Mouse (Mus musculus) midbrain, embryonic 16.5 days (tissue): ENCODE data around the gene Fam84b. TPM values are rescaled to one million over a fixed set of nuclear protein-coding genes. Genes with fewer than 3 reads are reported as not detected.

Experiments
- ATAC-seq: fragments of 200-750 bp; cut with Nextera tagmentation; 2 replicates; pipeline ENCODE4 v1.8.0; 2017; ENCODE audit warnings: moderate TSS enrichment
- H3K27ac ChIP-seq: fragments of 300-500 bp; sonication (generic); 2 replicates; pipeline ENCODE4 v1.5.1; 2014; ENCODE audit warnings: mild to moderate bottlenecking, low read length, mixed read lengths
- H3K27me3 ChIP-seq: fragments of 300-500 bp; sonication (generic); 2 replicates; pipeline ENCODE4 v1.6.1; 2014; ENCODE audit warnings: low read depth, low read length, mixed read lengths; ENCODE audit not compliant: control insufficient read depth, insufficient read depth
- H3K36me3 ChIP-seq: fragments of 300-500 bp; sonication (generic); 2 replicates; pipeline ENCODE4 v1.6.1; 2014; ENCODE audit warnings: mild to moderate bottlenecking, low read length, moderate library complexity, mixed read lengths; ENCODE audit not compliant: control insufficient read depth, insufficient read depth
- H3K4me1 ChIP-seq: fragments of 300-500 bp; sonication (generic); 2 replicates; pipeline ENCODE4 v1.6.1; 2014; ENCODE audit warnings: mild to moderate bottlenecking, low read length, mixed read lengths; ENCODE audit not compliant: control insufficient read depth, insufficient read depth
- H3K4me2 ChIP-seq: fragments of 300-500 bp; sonication (generic); 2 replicates; pipeline ENCODE4 v1.6.1; 2014; ENCODE audit warnings: mild to moderate bottlenecking, low read length, mixed read lengths
- H3K4me3 ChIP-seq: fragments of 300-500 bp; sonication (generic); 2 replicates; pipeline ENCODE4 v1.5.1; 2014; ENCODE audit warnings: low read depth, mild to moderate bottlenecking, low read length, moderate library complexity, mixed read lengths
- H3K9ac ChIP-seq: fragments of 300-500 bp; sonication (generic); 2 replicates; pipeline ENCODE4 v1.6.1; 2014; ENCODE audit warnings: low read depth, low read length, mixed read lengths
- H3K9me3 ChIP-seq: fragments of 300-500 bp; sonication (generic); replicated peaks from 2 replicates; pipeline ENCODE4 v1.6.1; 2014; ENCODE audit warnings: mild to moderate bottlenecking, low read length, mixed read lengths; ENCODE audit not compliant: control insufficient read depth, poor library complexity, severe bottlenecking
- WGBS: fragments of 180-500 bp; shearing (Covaris S2); extraction: QIAGEN DNeasy Blood & Tissue Kit; methylation state at CpG from one replicate; pipeline ENCODE4 v1.1.7; 2014; 5-methylcytosine and 5-hydroxymethylcytosine counted together
- polyA plus RNA-seq: library from polyadenylated mRNA; unstranded; fragments of >200 nt; fragmentation: Nextera tagmentation; extraction: Ambion mirVana; gene quantifications from 2 replicates; pipeline ENCODE4 v1.2.1, GENCODE M21; 2015

Gene Fam84b
- polyA plus RNA-seq, 1 experiment from 2014 or later: 10.8 TPM

DNA sequence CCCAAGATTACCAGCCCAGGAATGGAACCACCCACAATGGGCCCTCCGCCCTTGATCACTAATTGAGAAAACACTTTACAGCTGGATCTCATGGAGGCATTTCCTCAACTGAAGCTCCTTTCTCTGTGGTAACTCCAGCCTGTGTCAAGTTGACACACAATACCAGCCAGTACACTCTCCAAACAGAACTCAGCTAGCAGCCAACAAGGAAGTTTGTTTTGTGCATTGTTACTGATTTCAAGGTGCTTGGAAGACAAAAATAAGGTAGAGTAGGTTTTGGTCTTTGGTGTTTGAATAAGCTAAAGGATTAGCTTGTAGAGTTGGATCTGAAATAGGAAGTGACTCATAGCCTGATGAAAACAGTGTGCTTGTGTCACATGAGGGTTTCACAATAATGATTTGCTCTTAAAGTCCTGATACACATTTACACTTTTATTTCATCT is 74.0 kb downstream of the Fam84b start:
- WGBS: 83% methylated on average over 1 of the region's 1 CpGs
- no peak overlapping the region for H3K4me2 ChIP-seq
- ATAC-seq: no peak
- no peaks in the 10 kb centered on the region for H3K4me1 ChIP-seq
- H3K9ac ChIP-seq: no peak overlapping the region
- H3K27me3 ChIP-seq: no peaks in the 10 kb centered on the region
- no peak overlapping the region for H3K27ac ChIP-seq
- H3K4me3 ChIP-seq: no peak overlapping the region
- no peaks in the 10 kb centered on the region for H3K9me3 ChIP-seq
- no peaks in the 10 kb centered on the region for H3K36me3 ChIP-seq

DNA sequence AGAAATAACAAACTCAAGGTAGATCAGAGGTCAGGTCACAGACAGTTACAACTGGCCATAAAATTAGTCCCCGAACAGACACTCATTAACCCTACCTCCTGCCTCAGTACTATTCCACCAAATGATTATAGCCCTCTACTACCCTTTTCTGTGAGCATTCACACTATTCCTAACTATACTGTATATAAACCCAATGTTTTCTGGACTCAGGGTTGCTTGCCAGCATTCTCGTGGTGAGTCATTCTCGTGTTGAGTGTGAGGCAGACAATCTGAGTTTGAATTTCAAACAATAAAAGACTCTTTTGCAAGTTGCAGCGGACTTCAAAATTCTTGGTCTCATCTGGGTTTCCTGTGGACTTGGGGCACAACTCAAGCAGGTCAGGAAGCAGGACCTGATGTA is 74.5 kb downstream of the Fam84b start:
- no peak overlapping the region for H3K4me2 ChIP-seq
- no peak overlapping the region for H3K9ac ChIP-seq
- WGBS: 89% methylated on average over 4 of the region's 4 CpGs
- no peaks in the 10 kb centered on the region for H3K27me3 ChIP-seq
- no peaks in the 10 kb centered on the region for H3K9me3 ChIP-seq
- ATAC-seq: no peak
- H3K4me3 ChIP-seq: no peak overlapping the region
- H3K27ac ChIP-seq: no peak overlapping the region
- no peaks in the 10 kb centered on the region for H3K4me1 ChIP-seq
- no peaks in the 10 kb centered on the region for H3K36me3 ChIP-seq

Other genes with a start within 250 kb of the Fam84b start
- not detected in 2 replicates for gene A1bg, start 69.2 kb upstream of the Fam84b start, polyA plus RNA-seq